Mouse (Mus musculus): ENCODE data around the gene Aldh16a1.

DNA sequence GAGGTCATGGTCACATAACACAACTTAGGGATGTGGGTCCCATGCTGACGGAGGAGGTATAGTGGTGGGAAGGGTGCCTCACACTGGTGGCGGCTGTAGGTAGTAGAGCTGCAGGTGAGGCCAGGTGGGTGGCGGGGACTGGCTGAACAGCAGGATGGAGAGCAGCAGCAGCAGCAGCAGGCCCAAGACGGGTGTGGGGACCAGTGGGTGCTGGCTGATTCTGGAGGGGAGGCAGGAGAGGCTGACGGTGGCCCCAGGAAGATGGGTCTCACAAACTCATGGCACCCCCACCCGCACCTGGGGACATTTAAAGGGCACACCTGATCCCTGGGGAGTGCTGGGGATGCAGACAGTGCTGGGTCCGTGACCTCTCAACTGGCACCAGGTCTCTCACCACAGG lies 29.3 kb upstream of the Aldh16a1 start:
- TF ChIP-seq SMC3 (IDR thresholded peaks at IDR 0.05; ENCODE audit: low read depth, low read length): no peak
- TF ChIP-seq POLR2A (IDR thresholded peaks at IDR 0.05; ENCODE audit: low read depth, low read length): no peak
- TF ChIP-seq CTCF (conservative IDR thresholded peaks at IDR 0.05 in 1 of 2, IDR thresholded peaks at IDR 0.05 in 1 of 2; ENCODE audit: low read depth in 2 of 2, low read length in 2 of 2): no peak
- no peak for TF ChIP-seq GABPA (IDR thresholded peaks at IDR 0.05; ENCODE audit: insufficient replicate concordance, low read depth, low read length)
- TF ChIP-seq HCFC1 (IDR thresholded peaks at IDR 0.05; ENCODE audit: low read depth, low read length): no peak
- TF ChIP-seq ZNF384 (IDR thresholded peaks at IDR 0.05; ENCODE audit: low read depth, low read length): no peak
- no peak for TF ChIP-seq E2F4 (IDR thresholded peaks at IDR 0.05; ENCODE audit: insufficient replicate concordance, low read depth, low read length)
- no peak for TF ChIP-seq ELF1 (IDR thresholded peaks at IDR 0.05; ENCODE audit: low read depth, low read length)
- TF ChIP-seq USF1 (IDR thresholded peaks at IDR 0.05; ENCODE audit: low read depth, low read length): no peak
- TF ChIP-seq TCF12 (IDR thresholded peaks at IDR 0.05; ENCODE audit: low read depth, low read length): no peak
- TF ChIP-seq IRF4 (IDR thresholded peaks at IDR 0.05; ENCODE audit: low read depth, low read length): no peak

Data from CH12.LX (cell line).